Mouse (Mus musculus): ENCODE results near the gene Pard3b. TPM values are rescaled to one million over a fixed set of nuclear protein-coding genes. Genes with fewer than 3 reads are reported as not detected.

The Pard3b gene
- polyA plus RNA-seq, 1 experiment from 2014 or later, result 19.9 TPM

DNA sequence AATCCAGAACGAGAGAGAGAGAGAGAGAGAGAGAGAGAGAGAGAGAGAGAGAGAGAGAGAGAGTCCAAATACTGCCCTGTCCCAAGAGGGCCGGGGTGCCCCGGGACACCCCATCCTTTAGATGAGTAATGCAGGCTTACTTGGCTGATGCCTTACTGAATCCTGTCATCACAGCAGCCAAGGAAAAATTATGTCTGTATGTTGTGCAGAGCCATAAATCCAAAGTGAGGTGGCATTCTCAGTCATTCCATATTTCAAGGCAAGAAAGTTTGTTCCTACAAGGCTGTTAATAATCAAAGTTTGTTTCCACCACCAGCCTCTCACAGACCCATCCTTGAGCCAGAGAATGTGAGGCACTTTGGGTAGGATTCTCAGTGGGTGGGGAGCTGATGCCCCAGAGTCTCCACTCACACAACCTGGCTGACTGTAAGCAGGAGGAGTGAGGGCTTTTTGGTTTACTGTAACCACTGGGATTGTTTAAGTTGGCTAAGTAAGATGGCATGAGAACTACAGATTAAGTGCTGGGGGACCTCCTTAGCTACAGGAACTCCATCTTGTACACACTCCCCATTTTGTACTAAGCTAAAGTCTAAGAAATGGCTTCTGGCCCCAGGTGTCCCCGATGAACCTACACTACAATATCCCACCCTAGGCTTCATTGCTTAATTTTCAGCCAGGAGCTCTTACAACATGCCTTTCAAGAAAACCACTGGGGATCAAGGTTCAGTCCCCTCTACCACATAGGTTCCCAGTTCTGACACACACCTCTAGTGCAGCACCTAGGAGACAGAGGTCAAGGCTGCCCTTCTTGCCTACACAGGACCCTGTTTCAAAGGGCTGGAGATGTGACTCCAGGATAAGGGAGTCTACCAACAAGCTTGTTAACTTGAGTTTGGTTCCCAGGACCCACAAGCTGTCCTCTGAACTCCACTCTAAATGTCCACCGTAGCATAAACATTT lies 1027.4 kb downstream of the Pard3b start:
- Histone ChIP-seq H3K4me3 (no peak overlapping the region), H3K36me3 (no peaks in the 10 kb centered on the region), H3K9me3 (peaks cover 5% of the 10 kb centered on the region; the same call in 1 of the 2 replicates), H3K27me3 (no peaks in the 10 kb centered on the region), H3K9ac (no peak overlapping the region), H3K4me1 (peaks cover 5% of the 10 kb centered on the region; the same call in 1 of the 2 replicates), H3K27ac (0 out of 2 replicates have a peak overlapping the region, but pooled peaks have one; percentile 44), H3K4me2 (no peak overlapping the region)
- WGBS, result 84% methylated on average over 5 of the region's 5 CpGs
- ATAC-seq (ENCODE audit: insufficient number of reproducible peaks, insufficient read depth, low FRiP score, low TSS enrichment, low read depth), result no peak

DNA sequence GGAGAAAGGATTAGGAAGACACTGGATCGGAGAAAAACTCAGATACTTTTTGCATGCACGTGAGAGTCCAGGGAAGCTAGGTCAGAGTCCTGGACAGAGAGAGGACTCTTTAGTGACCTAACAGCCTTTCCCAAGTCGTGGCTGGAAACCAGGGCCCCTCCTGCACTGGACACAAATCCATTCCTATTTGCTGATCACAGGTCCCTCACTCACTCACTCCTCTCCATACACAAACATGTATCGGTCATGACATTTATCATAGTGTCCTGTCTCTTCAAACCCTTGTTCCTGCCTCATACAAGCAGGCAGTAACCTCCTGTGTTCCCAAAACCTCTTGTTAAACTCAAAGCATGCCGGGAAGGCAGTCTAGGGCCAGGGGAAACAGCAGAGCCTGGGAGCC lies 1028.2 kb downstream of the Pard3b start:
- Histone ChIP-seq H3K4me2 (no peak overlapping the region), H3K27ac (no peak overlapping the region), H3K9ac (no peak overlapping the region), H3K36me3 (no peaks in the 10 kb centered on the region), H3K27me3 (no peaks in the 10 kb centered on the region), H3K4me1 (peaks cover 5% of the 10 kb centered on the region; the same call in 1 of the 2 replicates), H3K9me3 (peaks cover 5% of the 10 kb centered on the region; the same call in 1 of the 2 replicates), H3K4me3 (no peak overlapping the region)
- ATAC-seq (ENCODE audit: insufficient number of reproducible peaks, insufficient read depth, low FRiP score, low TSS enrichment, low read depth), result no peak
- WGBS, result 77% methylated on average over 5 of the region's 5 CpGs

DNA sequence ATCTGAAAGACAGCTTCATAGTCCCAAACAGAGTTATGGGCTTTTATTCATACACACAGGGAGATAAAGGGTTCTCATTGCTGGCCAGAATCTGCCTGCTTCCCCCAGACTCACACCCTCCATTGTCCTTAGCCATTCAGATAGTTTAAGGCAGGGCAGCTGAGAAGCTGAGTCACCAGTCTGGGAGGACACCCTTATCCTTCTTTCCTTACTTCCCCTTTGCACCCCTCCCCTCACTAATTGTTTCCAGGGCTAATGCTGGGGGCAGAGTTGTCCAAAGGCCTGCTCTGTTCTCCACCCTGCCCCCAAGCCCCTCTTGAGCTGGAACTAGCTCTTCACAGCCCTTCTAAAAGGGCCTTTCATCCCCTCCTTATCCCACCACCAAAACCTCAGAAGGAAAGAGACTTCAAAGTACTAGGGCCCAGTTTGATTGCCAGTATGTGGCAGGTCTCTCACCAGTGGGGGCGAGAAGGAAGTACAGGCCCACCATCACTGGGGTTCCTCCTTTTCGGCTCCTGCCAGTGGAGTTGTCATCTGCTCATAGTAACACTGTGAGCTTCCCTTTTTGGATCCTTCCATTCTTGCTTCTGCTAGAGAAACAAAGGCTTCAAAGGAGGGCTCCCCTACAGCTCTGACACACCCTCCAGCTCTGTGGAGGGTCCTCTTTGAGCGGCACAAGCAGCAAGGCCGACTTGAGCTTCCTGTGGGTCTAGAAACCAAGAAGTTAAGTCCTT lies 1040.2 kb downstream of the Pard3b start:
- Histone ChIP-seq H3K4me3 (no peak overlapping the region), H3K9me3 (no peaks in the 10 kb centered on the region; the same call in 1 of the 2 replicates), H3K4me2 (no peak overlapping the region), H3K36me3 (no peaks in the 10 kb centered on the region), H3K4me1 (peaks cover 16% of the 10 kb centered on the region; the same call in 1 of the 2 replicates), H3K9ac (no peak overlapping the region), H3K27ac (no peak overlapping the region), H3K27me3 (no peaks in the 10 kb centered on the region; the same call in 1 of the 2 replicates)
- no peak for ATAC-seq (ENCODE audit: insufficient number of reproducible peaks, insufficient read depth, low FRiP score, low TSS enrichment, low read depth)
- 40% methylated on average over 4 of the region's 4 CpGs for WGBS

DNA sequence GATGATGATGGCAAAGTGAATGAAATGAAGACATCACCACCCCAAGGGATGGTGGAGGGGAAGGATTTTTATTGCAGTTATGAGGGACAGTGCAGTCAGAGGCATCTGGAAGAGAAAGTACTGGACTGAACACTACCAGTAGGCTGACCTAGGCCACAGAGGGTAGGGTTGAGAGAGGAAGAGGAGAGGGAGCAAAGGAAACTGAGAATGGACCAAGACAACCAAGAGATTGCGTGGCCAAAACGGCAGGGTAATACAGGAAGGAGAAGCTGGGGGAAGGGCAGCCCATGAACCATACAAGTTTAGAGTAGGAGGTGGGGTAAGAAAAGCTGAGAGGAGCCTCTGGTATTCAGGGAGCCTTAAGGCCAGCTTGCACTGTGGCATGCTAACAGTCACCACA lies 1040.8 kb downstream of the Pard3b start:
- Histone ChIP-seq H3K36me3 (no peaks in the 10 kb centered on the region), H3K9me3 (no peaks in the 10 kb centered on the region; the same call in 1 of the 2 replicates), H3K27ac (0 out of 2 replicates have a peak overlapping the region, but pooled peaks have one; percentile 8), H3K4me2 (no peak overlapping the region), H3K4me1 (peaks cover 16% of the 10 kb centered on the region; the same call in 1 of the 2 replicates), H3K4me3 (no peak overlapping the region), H3K9ac (no peak overlapping the region), H3K27me3 (no peaks in the 10 kb centered on the region; the same call in 1 of the 2 replicates)
- WGBS, result 89% methylated on average over 2 of the region's 2 CpGs
- ATAC-seq (ENCODE audit: insufficient number of reproducible peaks, insufficient read depth, low FRiP score, low TSS enrichment, low read depth), result no peak

DNA sequence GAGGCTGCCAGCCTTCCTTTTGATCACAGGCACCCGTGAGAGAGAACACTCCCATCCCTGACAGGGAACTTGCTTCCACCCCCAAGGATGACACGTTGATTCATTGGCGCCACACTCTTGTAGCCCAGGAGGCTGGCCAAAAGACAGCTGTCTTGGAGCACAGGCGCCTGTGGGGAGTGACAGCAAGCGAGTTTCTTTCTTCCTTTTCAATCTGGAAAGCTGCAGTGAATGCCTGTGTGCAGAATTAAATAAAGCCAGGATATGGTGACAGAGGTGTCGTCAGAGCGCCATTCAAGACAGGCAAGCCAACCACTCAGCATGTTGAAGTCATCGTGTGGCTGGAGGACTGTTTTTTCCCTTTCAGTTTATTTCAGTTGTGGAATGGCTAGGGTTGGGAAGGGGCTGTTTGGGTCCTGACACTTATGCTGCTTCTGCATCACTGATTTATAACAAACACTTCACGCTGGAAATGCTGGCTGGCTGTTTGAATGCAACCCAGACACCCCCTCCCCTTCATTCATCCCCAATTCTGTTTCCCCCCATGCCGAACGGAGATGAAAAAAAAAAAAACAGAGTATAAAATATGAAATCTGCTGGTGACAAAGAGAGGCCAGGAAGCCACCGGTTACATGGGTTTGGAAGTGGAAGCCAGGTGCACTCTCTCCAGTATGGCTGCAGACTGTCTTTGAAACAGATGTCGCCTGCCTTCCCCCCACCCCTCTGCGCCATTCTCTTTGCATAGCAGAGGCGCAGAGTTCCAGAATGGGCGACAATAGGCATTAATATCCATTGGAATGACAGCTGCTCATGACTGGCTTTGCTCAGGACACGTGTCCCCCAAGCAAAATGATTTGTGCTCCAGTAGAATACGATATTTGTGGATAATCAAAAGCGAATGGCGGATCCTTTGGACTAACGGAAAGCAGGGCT lies 1044.1 kb downstream of the Pard3b start:
- WGBS, result 63% methylated on average over 21 of the region's 21 CpGs

DNA sequence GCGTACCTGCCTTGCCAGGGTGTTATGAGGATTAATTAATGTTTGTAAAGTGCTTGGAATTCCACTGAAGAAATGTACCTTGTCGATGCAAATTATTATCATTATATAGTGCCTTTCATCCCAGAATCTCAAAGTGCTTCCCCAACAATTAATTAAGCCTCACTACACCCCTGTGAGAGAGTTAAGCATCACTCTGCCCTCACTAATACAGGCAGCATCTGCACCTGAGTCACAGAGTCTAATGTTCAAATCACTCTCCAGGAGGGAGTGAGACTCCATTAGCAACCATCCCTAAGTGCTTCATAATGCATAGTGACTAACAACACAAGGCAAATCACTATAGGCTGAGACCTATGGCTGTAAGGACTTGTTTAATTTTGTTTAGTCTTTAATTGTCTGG lies 1044.9 kb downstream of the Pard3b start:
- WGBS, result 91% methylated on average over 2 of the region's 2 CpGs
- Histone ChIP-seq H3K9ac (no peak overlapping the region), H3K36me3 (no peaks in the 10 kb centered on the region), H3K4me1 (peaks cover 13% of the 10 kb centered on the region; the same call in 1 of the 2 replicates), H3K4me3 (no peak overlapping the region), H3K27ac (no peak overlapping the region), H3K9me3 (no peaks in the 10 kb centered on the region), H3K27me3 (no peaks in the 10 kb centered on the region; the same call in 1 of the 2 replicates), H3K4me2 (no peak overlapping the region)
- no peak for ATAC-seq (ENCODE audit: insufficient number of reproducible peaks, insufficient read depth, low FRiP score, low TSS enrichment, low read depth)

More for the DNA sequence above, 1044.1 kb downstream of the Pard3b start:
- Histone ChIP-seq H3K4me3 (no peak overlapping the region), H3K9me3 (no peaks in the 10 kb centered on the region), H3K27me3 (no peaks in the 10 kb centered on the region; the same call in 1 of the 2 replicates), H3K9ac (no peak overlapping the region), H3K4me2 (no peak overlapping the region), H3K36me3 (no peaks in the 10 kb centered on the region), H3K4me1 (peaks cover 16% of the 10 kb centered on the region; the same call in 1 of the 2 replicates), H3K27ac (no peak overlapping the region)
- ATAC-seq (ENCODE audit: insufficient number of reproducible peaks, insufficient read depth, low FRiP score, low TSS enrichment, low read depth), result no peak

DNA sequence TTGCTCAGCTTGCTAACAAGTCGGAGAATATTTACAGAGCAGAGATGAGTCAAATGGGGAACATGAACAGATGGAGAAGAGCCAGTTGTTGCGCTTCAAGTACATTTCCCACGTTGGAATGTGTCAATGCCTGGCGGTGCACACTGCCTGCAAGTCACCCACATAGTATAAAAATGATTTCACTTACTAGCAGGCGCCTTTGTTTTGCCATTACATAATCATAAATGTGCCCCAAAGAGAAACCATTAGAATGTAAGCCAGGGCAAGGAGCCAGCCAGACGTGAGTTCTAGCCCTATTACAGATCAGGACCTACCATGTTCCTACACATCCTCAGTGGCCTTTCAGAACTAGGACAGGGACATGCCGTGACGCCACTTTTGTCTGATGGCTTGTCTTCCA lies 1048.9 kb downstream of the Pard3b start:
- H3K4me1 ChIP-seq, result peaks cover 5% of the 10 kb centered on the region; the same call in 1 of the 2 replicates
- H3K4me3 ChIP-seq, result no peak overlapping the region
- no peaks in the 10 kb centered on the region for H3K36me3 ChIP-seq
- H3K27me3 ChIP-seq, result no peaks in the 10 kb centered on the region
- no peak overlapping the region for H3K4me2 ChIP-seq
- no peaks in the 10 kb centered on the region for H3K9me3 ChIP-seq
- WGBS, result 84% methylated on average over 8 of the region's 8 CpGs
- no peak overlapping the region for H3K27ac ChIP-seq
- no peak overlapping the region for H3K9ac ChIP-seq
- ATAC-seq (ENCODE audit: insufficient number of reproducible peaks, insufficient read depth, low FRiP score, low TSS enrichment, low read depth), result no peak

DNA sequence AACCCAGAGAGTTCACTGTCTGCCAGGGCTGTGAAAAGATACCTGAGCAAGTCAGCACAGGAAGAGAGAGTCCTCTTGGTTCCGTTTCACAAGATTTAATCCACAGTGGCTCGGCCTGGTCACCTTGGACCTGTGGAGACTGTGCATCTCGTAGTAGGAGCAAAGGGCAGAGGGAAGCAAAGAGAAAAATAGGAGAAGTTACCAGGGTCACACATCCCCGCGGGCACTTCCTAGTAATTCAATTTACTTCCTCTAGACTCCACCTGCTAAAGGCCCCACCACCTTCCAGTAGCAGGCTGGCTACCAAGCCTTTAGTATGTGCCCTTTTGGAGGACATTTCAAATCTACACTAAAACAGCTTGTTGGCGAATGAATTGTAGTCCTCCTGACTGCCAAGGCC lies 1052.6 kb downstream of the Pard3b start:
- H3K27me3 ChIP-seq, result no peaks in the 10 kb centered on the region
- 74% methylated on average over 6 of the region's 6 CpGs for WGBS
- no peak for ATAC-seq (ENCODE audit: insufficient number of reproducible peaks, insufficient read depth, low FRiP score, low TSS enrichment, low read depth)
- H3K27ac ChIP-seq, result no peak overlapping the region
- H3K4me1 ChIP-seq, result peaks cover 9% of the 10 kb centered on the region
- no peak overlapping the region for H3K9ac ChIP-seq
- no peak overlapping the region for H3K4me2 ChIP-seq
- H3K9me3 ChIP-seq, result no peaks in the 10 kb centered on the region
- H3K4me3 ChIP-seq, result no peak overlapping the region
- no peaks in the 10 kb centered on the region for H3K36me3 ChIP-seq
